Mouse (Mus musculus) MEL (cell line): ENCODE measurements around the gene Zbtb49.

Experiments used
- EP300 ChIP-seq, 2 experiments: IDR thresholded peaks; 2 replicates each; pipeline ENCODE4 v1.6.1; 2011; ENCODE audit warnings: improper control_type of control experiment in 2 of 2, low read length in 2 of 2, low read depth in 1 of 2, mild to moderate bottlenecking in 1 of 2
- ETS1 ChIP-seq: IDR thresholded peaks from 2 replicates; pipeline ENCODE4 v1.6.1; 2012; ENCODE audit warnings: low read depth, mild to moderate bottlenecking, inconsistent platforms, low read length, improper control_type of control experiment, moderate library complexity
- NRF1 ChIP-seq: IDR thresholded peaks from 2 replicates; pipeline ENCODE4 v1.6.1; 2014; ENCODE audit warnings: low read depth, mild to moderate bottlenecking, inconsistent platforms, low read length, improper control_type of control experiment, moderate library complexity; ENCODE audit not compliant: poor library complexity, insufficient read depth, severe bottlenecking
- TBP ChIP-seq: IDR thresholded peaks from 2 replicates; pipeline ENCODE4 v1.8.0; 2011; ENCODE audit warnings: low read depth, low read length, improper control_type of control experiment
- ZMIZ1 ChIP-seq: IDR thresholded peaks from 2 replicates; pipeline ENCODE4 v1.6.1; 2012; ENCODE audit warnings: low read depth, mild to moderate bottlenecking, inconsistent platforms, low read length, improper control_type of control experiment, moderate library complexity

DNA sequence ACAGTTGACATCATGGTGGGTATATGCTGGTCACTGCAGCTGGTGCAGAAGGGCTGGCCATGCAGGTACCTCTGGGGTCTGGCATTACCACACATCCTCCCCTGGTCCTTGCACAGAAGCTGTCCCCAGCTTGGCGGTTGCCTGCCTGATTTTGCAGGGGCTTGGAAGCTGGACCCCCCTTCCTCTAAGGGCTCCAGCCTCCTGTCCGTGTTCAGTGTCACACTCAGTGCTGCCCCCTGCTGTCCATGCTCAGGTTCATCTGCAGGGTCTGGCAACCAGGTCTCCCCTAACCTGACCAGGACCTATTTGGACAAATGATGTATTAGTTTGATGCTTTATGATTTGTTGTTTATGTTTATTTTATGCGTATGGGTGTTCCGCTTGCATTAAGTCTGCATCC lies 15.2 kb upstream of the Zbtb49 start:
- TF ChIP-seq TBP (no peak), EP300 (IDR thresholded peaks at IDR 0.05; ENCODE audit: low read depth in 1 of 2, low read length in 2 of 2) (no peak), NRF1 (no peak), ETS1 (no peak), ZMIZ1 (no peak)
